Mouse (Mus musculus): ENCODE measurements around the gene BC005537. TPM values are rescaled to one million over a fixed set of nuclear protein-coding genes. Genes with fewer than 3 reads are reported as not detected.

Gene BC005537
- 9.7 and 21.6 TPM in 2 replicates for polyA plus RNA-seq (2012; rRNA removed)

DNA sequence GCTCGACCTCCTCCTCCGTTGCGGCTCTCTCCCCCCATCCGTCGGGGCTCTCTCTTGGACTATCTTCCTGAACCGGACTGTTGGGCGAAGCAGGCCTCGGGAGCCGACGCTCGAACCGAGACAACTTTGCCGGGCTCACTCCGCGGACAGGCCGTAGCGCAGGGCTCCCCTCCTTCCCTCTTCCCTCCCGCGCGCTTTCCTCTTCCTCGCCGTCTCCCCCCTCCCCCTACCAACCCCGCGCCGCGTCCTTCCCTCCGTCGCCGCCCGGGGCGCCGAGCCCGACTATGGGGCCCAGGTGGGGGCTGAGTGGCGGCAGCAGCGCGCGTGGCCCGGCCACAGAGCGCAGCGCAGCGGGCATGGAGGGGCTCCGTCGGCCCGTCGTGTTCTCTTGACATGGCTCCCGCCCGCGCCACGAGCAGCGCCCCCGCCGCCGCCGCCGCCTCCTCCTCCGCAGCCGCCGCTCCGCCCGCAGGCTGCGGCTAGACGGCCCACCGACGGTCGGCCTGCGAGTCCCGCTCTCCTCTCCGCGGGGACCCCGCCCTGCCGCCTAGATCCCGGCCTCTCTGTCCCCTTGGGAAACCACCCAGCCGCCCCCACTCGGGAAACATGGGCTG is at the start of gene BC005537:
Gene BC005537, plus strand, starts transcription at position 350 of the 614 bp plus-strand sequence.
- Histone ChIP-seq H3K4me1 (ENCODE audit: control insufficient read depth, insufficient read depth, insufficient read length, low read length) (peaks cover 4% of the 10 kb centered on the region; the same call in 1 of the 2 replicates), H3K36me3 (ENCODE audit: control insufficient read depth, insufficient read depth, low read length) (peaks cover 12% of the 10 kb centered on the region), H3K4me3 (ENCODE audit: low read depth, low read length) (peak within 1 kb of the TSS; percentile 72), H3K27me3 (ENCODE audit: control insufficient read depth, insufficient read depth, low read length) (no peaks in the 10 kb centered on the region), H3K27ac (ENCODE audit: insufficient read depth, low read depth, low read length) (peak within 1 kb of the TSS; percentile 93)
- under 1% methylated on average over 74 of the region's 74 CpGs for WGBS
- TF ChIP-seq POLR2A (IDR thresholded peaks at IDR 0.05; ENCODE audit: low read depth, low read length) = no peak
- no peak for TF ChIP-seq CTCF (IDR thresholded peaks at IDR 0.05; ENCODE audit: extremely low read depth, insufficient read length, insufficient replicate concordance, low read depth, low read length)

DNA sequence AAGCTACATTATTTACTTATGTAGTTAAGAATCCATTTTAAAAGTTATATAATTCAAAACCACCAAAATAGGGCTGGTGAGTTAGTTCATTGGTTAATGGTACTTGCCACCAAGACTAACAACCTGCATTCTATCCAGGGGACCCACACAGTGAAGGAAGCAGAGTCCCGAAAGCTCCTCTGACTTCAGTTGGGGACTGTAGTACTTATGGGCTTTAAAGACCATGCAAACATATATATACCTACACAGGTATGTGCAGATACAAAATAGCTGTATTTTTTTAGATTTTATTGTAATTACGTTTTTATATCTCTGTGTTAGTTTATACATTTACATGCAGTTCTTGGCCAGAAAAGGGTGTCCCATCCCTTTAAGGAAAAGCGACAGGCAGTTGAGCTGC is 44.7 kb upstream of the BC005537 start:
- no peak overlapping the region for H3K27ac ChIP-seq (ENCODE audit: insufficient read depth, low read depth, low read length)
- TF ChIP-seq POLR2A (IDR thresholded peaks at IDR 0.05; ENCODE audit: low read depth, low read length) (no peak), CTCF (IDR thresholded peaks at IDR 0.05; ENCODE audit: extremely low read depth, insufficient read length, insufficient replicate concordance, low read depth, low read length) (no peak)
- H3K4me3 ChIP-seq (ENCODE audit: low read depth, low read length) = no peak overlapping the region
- WGBS = 94% methylated on average over 3 of the region's 3 CpGs
- peaks cover 3% of the 10 kb centered on the region; the same call in 1 of the 2 replicates for H3K4me1 ChIP-seq (ENCODE audit: control insufficient read depth, insufficient read depth, insufficient read length, low read length)
- H3K36me3 ChIP-seq (ENCODE audit: control insufficient read depth, insufficient read depth, low read length) = peaks cover 43% of the 10 kb centered on the region
- H3K27me3 ChIP-seq (ENCODE audit: control insufficient read depth, insufficient read depth, low read length) = no peaks in the 10 kb centered on the region

DNA sequence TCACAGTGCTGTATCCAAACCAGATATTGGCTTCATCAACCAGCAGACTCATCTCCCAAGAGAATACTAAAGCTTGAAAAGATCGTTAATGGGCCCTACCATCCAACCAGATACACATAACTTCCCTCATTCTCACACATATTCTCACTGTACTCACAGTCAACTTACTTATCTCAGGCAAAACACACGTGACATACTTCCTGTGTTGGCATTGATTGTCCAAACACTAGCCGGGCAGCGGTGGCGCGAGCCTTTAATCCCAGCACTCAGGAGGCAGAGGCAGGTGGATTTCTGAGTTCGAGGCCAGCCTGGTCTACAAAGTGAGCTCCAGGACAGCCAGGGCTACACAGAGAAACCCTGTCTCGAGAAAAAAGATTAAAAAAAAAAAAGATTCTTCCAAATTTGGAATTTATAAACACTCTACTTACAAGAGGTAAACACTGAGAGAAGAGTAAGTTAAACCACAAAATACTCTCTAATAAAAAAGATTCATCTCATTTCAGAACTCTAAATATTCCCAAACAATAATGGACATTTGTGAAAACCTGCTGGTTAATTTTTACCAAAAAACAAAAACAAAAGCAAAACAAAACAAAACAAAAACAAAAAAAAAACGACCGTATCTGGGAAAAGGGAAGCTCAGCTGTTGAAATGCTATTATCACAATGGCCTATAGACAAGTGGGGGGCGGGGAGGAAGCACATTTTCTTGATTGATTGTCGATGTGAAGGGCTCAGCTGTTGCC is 43.5 kb upstream of the BC005537 start:
- 72% methylated on average over 12 of the region's 12 CpGs for WGBS
- no peak overlapping the region for H3K4me3 ChIP-seq (ENCODE audit: low read depth, low read length)
- H3K27ac ChIP-seq (ENCODE audit: insufficient read depth, low read depth, low read length) = no peak overlapping the region
- peaks cover 38% of the 10 kb centered on the region for H3K36me3 ChIP-seq (ENCODE audit: control insufficient read depth, insufficient read depth, low read length)
- TF ChIP-seq CTCF (IDR thresholded peaks at IDR 0.05; ENCODE audit: extremely low read depth, insufficient read length, insufficient replicate concordance, low read depth, low read length) = no peak
- no peak for TF ChIP-seq POLR2A (IDR thresholded peaks at IDR 0.05; ENCODE audit: low read depth, low read length)
- peaks cover 3% of the 10 kb centered on the region; the same call in 1 of the 2 replicates for H3K4me1 ChIP-seq (ENCODE audit: control insufficient read depth, insufficient read depth, insufficient read length, low read length)
- H3K27me3 ChIP-seq (ENCODE audit: control insufficient read depth, insufficient read depth, low read length) = no peaks in the 10 kb centered on the region

DNA sequence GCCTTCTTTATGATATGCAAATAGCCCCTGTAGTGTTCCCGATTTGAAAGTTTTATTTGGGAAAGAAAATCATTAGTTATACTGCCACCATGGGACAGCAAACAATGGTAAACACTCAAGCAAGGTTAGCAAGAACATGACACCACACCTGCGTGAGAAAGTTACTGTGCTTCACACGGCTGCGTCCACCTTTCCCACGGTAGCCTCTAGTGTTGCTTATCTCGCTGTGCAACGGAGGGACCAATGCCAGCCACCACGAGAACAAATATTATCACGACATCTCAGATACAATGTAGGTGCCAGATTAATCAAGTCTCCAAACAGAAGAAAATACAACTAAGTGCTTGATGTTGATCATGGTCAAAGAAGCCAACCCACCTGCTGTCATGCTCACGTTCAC is 42.0 kb upstream of the BC005537 start:
- TF ChIP-seq CTCF (IDR thresholded peaks at IDR 0.05; ENCODE audit: extremely low read depth, insufficient read length, insufficient replicate concordance, low read depth, low read length) (no peak), POLR2A (IDR thresholded peaks at IDR 0.05; ENCODE audit: low read depth, low read length) (no peak)

DNA sequence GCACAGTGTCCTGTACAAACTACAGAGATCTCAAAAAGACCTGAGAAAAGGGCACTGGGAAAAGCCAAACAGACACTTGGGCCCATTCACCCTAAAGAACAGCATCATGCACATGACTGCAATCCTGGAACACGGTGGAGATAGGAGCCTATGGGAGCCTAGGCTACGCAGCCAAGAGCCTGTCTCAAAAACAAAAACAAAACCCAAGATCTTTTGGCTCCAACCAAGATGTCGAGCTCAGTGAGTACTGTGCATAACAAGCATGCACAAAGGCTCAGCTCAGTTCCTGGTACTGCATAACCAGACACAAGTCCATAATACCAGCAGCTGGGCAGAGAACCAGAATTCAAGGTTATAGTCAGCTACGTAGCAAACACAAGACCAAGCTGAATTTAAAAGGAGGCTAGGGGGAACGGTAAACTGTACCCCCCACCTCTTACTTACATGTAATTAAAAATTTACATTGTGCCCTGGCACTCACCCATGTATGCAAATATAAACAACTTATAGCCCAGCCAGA is 41.0 kb upstream of the BC005537 start:
- WGBS = 24% methylated on average over 5 of the region's 5 CpGs
- Histone ChIP-seq H3K36me3 (ENCODE audit: control insufficient read depth, insufficient read depth, low read length) (peaks cover 24% of the 10 kb centered on the region), H3K4me3 (ENCODE audit: low read depth, low read length) (no peak overlapping the region), H3K27ac (ENCODE audit: insufficient read depth, low read depth, low read length) (no peak overlapping the region), H3K27me3 (ENCODE audit: control insufficient read depth, insufficient read depth, low read length) (no peaks in the 10 kb centered on the region), H3K4me1 (ENCODE audit: control insufficient read depth, insufficient read depth, insufficient read length, low read length) (peaks cover 3% of the 10 kb centered on the region; the same call in 1 of the 2 replicates)
- TF ChIP-seq POLR2A (IDR thresholded peaks at IDR 0.05; ENCODE audit: low read depth, low read length) = no peak
- no peak for TF ChIP-seq CTCF (IDR thresholded peaks at IDR 0.05; ENCODE audit: extremely low read depth, insufficient read length, insufficient replicate concordance, low read depth, low read length)

More for the DNA sequence above, 42.0 kb upstream of the BC005537 start:
- peaks cover 3% of the 10 kb centered on the region; the same call in 1 of the 2 replicates for H3K4me1 ChIP-seq (ENCODE audit: control insufficient read depth, insufficient read depth, insufficient read length, low read length)
- no peak overlapping the region for H3K27ac ChIP-seq (ENCODE audit: insufficient read depth, low read depth, low read length)
- H3K27me3 ChIP-seq (ENCODE audit: control insufficient read depth, insufficient read depth, low read length) = no peaks in the 10 kb centered on the region
- no peak overlapping the region for H3K4me3 ChIP-seq (ENCODE audit: low read depth, low read length)
- H3K36me3 ChIP-seq (ENCODE audit: control insufficient read depth, insufficient read depth, low read length) = peaks cover 31% of the 10 kb centered on the region
- WGBS = 53% methylated on average over 10 of the region's 10 CpGs

DNA sequence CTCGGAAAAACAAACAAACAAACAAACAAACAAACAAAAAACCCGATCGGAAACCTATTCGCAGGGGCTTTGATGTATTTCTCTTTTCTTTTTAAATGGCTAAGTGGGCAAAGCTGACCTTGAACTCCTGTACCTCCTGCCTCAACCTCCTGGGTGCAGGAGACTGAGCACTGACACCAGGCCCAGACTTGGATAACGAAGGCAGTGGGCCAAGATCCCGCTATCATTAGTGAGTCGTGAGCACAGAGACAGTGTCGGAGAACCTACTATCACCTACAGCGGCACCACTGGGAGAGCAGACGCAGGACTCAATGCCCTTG is 40.4 kb upstream of the BC005537 start:
- peak overlapping the region; percentile 88 for H3K4me3 ChIP-seq (ENCODE audit: low read depth, low read length)
- TF ChIP-seq POLR2A (IDR thresholded peaks at IDR 0.05; ENCODE audit: low read depth, low read length) = no peak
- TF ChIP-seq CTCF (IDR thresholded peaks at IDR 0.05; ENCODE audit: extremely low read depth, insufficient read length, insufficient replicate concordance, low read depth, low read length) = no peak
- H3K36me3 ChIP-seq (ENCODE audit: control insufficient read depth, insufficient read depth, low read length) = peaks cover 18% of the 10 kb centered on the region
- H3K27ac ChIP-seq (ENCODE audit: insufficient read depth, low read depth, low read length) = peak overlapping the region; percentile 44
- 2% methylated on average over 10 of the region's 10 CpGs for WGBS
- H3K27me3 ChIP-seq (ENCODE audit: control insufficient read depth, insufficient read depth, low read length) = no peaks in the 10 kb centered on the region
- peaks cover 3% of the 10 kb centered on the region; the same call in 1 of the 2 replicates for H3K4me1 ChIP-seq (ENCODE audit: control insufficient read depth, insufficient read depth, insufficient read length, low read length)
